Mouse (Mus musculus) erythroid progenitor cell, adult 5-6 weeks (primary cell): ENCODE measurements around the gene Aldh3a1. TPM values are rescaled to one million over a fixed set of nuclear protein-coding genes. Genes with fewer than 3 reads are reported as not detected.
A peak's percentile ranks its signal among the peaks of the same experiment; 100 is the strongest.
"Not testable (repeated sequence)": the region's sequence is repeated elsewhere in the genome, so short reads cannot be mapped to it uniquely, and the experiment has no call there.

Experiments used
- ATAC-seq: replicated peaks from 2 replicates; pipeline ENCODE4 v1.8.0; 2016; ENCODE audit warnings: moderate number of reproducible peaks, mild to moderate bottlenecking, moderate TSS enrichment, inconsistent platforms; ENCODE audit not compliant: poor library complexity, low FRiP score, severe bottlenecking
- total RNA-seq, 2 experiments: library from RNA; stranded (forward) in 1 of 2; stranded (reverse) in 1 of 2; fragments of 150-400 nt in 1 of 2; fragments of 186-747, 209-891 nt in 1 of 2; gene quantifications; 2 replicates each; pipeline versions ENCODE4 v1.2.3 to v1.2.4; 2015 to 2017; ENCODE audit warnings: low replicate concordance in 2 of 2

Gene Aldh3a1
- total RNA-seq (2015; ENCODE audit: low replicate concordance) (not detected in 2 replicates), total RNA-seq (2017; ENCODE audit: low replicate concordance) (not detected in 2 replicates)

DNA sequence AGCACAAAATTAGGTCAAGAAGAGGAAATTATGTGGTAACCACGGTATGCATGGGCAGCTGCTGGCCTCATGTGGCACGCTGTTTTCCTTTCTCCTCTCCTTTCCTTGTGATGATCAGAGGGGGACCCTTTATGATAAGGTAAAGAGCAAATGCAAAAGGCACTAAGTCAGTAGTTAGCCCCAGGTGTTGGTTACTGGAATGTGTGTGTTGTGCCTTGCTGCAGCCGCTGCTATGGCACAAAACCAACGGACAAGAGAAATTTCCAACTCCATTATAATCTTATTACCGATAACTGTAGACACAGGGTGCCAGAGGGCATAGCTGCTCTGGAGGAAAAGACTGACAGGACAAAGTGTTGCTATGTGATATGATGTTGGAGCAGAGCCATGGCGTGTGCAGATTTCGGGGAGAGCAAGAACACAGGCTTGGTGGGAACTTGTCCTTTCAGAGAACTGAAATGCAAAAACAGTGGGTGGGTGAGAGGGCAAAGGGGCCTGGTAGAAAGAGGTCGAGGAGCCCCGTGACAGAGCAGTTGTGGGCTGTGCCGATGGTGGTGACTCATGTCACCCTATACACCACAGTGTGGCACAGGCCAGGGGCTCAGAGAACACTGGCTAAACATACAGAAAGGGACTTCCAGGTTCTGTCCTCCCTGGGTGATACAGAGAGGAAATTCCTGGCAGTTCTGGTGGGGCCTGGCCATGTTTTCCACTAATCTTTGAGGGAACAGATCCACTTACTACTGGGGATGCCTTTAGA is at the start of gene Aldh3a1:
Gene Aldh3a1 (plus strand): TSS at position 51 of the 760 bp plus-strand sequence.
- no peak for ATAC-seq

DNA sequence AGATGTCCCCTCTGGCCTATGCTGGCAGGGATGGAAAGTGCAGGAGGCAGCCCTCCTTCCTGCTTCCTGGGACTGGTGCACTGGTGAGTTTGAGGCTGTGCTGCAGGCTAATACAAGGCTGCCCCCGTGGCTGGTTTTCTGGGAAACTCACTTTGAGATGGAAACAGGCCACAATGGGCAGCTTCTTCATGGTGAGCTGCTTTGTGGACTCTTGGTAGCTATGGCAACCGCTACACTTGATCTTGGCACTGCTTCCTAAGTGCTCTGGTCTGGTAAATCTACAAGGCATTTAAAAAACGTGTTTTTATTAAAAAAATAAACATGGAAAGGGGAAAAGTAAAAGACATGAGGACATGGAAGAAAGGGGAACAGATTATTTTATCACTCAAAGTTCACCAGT is 49.2 kb upstream of the Aldh3a1 start:
- ATAC-seq, result no peak

DNA sequence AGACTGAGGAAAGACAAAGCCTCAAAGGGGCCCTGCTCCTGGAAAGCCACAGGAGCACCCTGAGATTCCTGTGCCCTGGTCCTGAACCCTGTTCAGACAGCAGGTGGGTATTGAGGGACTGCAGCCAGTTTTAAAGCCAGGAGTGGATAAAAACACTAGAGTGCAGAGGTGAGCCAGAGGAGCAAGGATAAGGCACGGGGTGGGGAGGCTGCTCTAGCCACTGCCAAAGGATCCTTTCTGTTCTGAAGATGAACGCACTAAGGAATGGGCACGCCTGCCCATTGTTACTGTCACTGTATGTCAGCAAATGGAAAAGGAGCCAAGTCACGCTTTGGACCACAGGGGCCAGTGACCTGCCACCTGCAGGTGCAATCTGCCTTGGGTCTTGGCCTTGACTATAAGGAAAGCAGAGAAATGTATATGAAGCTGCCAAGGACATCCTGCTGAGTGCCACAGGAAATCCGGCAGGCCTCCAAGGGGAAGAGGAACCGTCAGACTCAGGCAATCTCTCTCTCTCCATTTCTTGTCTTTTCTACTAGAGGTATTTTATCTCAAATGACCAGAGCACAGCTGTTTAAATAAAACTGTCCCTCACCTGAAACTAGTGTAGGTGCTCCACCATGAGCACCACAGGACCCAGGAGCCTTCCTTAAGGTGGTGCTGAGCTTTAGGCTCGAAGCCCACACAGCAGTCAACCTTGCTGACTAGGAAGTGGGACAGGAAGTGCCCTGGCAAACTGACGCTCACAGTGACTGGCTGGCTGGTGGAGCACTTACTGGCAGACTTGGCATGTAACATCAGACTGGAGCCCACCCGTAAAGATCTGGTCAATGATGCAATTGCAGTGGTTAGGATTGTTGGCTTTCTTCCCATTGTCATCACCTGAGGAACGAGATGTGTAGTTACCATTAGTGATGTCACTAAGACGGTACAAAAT is 47.3 kb upstream of the Aldh3a1 start:
- ATAC-seq, result no peak

DNA sequence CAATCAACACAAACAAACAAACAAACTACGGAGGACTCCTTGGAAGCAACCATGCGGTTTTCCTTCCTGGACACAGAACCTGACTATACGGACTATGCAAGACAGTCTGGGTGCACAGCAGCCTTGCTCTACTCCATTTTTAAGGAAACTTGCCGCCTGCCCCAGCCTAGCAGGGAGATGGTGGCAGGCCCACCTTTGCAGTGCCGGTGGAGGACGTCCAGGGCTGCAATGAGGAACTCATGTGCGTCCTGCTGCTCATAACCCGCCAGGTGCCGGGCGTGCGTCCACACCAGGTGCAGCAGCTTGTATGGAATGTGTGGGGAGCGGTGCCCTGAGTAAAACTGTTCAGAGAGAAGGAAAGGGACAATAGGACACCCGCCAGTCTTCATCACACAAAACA is 46.2 kb upstream of the Aldh3a1 start:
- ATAC-seq, result no peak

DNA sequence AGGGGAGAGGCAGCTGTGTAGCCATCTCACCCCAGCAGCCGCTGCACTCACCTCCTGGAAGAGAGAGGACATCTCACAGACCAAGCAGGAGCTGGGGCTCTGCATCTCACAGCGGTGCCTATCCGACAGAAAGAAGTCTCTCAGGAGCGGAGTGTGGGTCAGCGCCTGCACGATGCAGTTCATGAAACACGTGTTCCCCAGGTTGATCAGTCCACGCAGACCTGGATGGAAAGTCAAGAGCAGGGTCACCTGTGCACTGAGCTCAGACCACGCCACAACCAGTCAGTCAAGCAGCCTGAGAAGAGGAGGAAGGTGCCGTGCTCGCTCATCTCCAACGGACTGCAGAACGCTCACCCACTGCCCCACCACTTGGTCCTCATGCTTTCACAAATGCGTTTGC is 44.6 kb upstream of the Aldh3a1 start:
- no peak for ATAC-seq

DNA sequence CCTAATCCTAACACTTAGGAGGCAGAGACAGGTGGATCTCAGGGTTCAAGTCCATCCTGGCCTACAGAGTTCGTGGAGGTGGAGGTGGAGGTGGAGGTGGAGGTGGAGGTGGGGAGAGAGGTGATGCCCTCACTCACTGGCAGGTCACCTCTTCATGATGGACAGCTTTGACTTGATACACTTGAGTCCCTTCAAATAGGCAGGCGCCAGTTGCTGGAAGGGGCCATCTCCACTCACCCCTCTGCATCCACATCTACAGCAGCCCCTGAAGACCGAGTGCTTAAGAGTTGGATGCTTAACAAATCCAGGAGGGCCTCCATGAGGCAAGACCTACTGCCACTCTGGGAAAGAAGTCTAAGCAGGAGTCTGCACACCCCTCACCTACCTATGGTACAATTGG is 44.0 kb upstream of the Aldh3a1 start:
- no peak for ATAC-seq

DNA sequence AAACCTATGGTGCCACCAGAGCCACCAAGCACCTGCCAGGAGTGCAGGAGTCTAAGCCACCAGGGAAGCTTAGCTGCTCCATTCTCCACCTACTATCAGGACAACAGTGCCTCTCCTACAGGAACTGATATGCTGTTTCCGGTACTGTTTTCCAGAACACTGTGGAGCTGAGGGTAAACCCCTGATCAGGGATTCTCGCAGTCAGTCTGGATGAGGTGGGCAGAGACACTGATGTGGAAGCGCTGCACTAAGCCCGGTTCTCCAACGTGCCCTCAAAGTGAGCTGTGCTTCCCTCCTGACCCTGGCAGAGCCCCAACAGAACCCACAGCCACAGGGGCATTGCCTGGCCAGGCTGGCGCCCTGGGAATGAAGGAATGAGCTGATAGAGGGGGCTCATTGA is 43.0 kb upstream of the Aldh3a1 start:
- no peak for ATAC-seq

DNA sequence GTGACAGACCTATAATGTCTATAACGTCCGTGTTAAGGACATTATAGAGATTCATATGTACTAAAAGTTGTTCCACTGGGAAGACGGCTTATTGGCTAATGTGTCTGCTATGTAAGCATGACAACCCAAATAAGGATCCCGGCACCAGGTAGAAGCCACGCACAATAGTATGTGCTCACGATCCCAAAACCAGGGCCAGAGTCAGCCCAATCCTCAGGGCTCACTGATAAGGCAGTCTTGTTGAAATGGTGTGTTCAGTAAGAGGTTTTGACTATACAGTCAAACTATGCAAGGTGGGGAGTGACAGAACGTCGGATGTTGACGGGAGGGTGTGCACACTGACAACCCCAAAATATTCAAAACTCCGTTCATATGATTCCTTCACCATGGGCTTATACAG is 42.5 kb upstream of the Aldh3a1 start:
- no peak for ATAC-seq

DNA sequence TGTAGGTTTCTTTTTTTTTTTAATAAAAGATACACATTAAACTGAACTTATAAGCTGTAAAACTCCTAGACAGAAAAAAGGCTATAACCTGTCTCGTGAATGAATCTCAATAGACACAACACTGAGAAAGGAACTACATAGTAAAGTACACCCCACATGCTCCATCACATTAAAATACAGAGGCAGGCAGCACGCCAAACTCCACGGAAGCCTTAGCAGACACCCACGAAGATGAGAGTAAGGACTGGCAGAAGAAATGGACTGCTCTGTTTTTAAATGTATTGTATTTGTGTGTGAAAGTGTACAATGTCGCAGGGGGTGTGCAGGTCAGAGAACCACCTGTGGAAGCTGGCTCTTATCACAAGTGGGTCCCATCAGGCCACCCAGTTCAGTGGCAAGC is 37.2 kb upstream of the Aldh3a1 start:
- ATAC-seq, result no peak

DNA sequence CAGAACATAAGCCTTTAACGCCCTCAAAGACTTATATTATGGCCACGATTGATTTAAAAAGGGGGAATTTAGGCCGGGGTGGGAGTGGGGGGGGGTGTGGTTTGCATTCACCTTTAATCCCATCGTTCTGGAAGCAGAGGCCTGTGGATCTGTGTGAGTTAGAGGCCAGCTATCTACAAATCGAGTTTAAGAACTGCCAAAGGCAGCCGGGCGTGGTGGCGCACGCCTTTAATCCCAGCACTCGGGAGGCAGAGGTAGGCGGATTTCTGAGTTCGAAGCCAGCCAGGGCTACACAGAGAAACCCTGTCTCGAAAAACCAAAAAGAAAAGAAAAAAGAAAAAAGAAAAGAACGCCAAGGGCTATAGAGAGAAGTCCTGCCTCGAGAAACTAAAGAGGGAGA is 33.9 kb upstream of the Aldh3a1 start:
- not testable (repeated sequence) for ATAC-seq

DNA sequence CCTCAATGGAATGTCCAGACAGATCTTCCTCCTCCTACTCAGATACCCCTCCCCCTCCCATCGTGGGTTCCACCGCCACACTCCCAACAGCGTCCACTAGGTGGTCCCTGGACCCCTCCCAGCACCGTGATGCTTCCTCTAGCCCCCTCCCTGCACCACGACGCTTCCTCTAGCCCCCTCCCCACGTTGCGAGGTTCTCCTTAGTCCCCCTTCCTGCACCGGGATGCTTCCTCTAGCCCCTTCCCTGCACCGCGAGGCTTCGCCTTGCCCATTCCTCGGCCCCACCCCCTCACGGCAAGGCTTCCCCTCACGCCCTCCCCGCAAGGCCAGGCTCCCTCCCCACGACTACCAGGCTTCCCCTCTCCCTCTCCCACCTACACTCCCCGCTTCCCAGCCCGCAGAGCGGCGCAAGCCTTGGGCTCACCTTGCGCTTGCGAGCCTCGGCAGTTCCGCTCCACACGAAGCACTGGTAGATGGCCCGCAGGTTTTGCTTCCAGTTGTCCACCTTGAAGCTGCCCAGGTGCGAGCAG is 33.0 kb upstream of the Aldh3a1 start:
- peak; percentile 9; the same call in 1 of the 2 replicates for ATAC-seq

DNA sequence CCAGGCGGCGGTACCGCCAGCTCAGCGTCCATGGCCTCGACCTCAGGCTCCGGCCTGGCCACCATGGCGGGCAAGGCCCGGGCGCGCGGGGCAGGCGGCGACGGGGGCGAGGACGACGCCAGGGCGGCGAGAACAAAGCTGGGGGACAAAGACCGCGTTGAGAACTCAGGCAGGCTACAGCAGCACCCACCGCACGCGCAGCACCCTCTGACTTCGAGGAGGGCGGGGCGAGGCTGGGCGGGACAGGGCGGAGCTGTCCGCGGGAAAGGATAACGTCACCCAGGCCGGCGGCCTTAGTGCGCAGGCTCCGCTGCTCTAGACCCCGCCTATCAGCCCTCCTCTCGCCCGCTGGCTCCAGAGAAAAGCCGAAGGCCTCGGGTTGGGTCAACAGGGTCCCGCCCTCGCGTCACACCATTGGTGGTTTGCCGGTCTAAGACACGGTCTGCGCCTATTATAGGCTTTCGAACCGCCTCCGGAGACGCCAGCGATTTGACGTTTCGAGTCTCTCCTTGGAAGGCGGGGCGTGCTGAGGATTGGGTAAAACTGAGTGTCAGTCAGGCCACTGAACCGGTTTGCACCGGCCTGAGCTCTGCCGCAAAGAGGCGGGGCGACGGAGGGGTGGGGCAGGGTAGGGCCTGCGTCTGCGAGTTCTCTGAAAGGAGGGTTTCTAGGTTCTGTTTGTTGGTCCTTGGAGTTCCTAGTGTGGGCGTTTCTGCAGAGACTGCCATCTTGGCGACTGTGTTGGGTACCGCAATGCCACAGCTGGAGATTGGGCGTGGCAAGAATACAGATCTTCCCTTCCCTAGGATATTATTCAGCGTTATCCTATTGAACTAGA is 32.3 kb upstream of the Aldh3a1 start, which contains the start of gene Usp22:
Gene Usp22 (minus strand): TSS at position 235 of the 838 bp plus-strand sequence.
- peak; percentile 96 for ATAC-seq

DNA sequence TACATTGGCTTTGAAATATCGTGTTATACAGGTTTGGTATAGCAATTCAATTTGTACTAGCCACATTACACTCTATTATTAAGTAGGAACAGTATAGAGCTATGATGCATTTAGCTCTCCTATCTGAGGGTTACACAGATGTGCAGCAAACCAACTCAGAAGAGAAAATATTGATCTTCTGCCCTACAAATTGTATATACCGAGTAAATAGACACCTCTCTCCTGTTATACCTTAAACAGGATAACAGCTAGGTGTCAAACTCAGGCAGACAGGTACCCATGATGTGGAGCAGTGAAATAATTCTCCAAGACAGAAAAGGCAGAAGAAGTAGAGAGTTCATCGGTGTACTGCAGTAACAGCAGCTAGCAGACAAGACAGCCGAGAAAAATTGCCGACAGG is 31.6 kb upstream of the Aldh3a1 start:
- no peak for ATAC-seq

DNA sequence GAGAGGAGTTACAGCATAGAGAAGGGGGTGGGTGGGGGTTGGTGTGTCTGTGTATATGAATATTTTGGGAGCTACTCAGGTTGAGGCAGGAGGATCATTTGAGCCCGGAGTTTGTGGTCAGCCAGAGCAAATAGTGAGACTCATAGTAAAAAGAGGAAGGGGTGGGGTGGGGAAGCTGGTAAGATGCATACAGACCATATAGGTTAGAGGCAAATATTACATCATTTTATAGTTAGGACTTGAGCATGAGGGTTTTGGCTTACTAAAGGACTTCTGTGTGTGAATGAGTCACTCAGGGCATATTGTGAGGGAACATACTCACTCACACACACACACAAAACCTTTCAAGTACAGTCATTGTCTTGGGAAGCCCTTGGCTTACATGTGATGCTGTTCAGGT is 31.0 kb upstream of the Aldh3a1 start:
- no peak for ATAC-seq

DNA sequence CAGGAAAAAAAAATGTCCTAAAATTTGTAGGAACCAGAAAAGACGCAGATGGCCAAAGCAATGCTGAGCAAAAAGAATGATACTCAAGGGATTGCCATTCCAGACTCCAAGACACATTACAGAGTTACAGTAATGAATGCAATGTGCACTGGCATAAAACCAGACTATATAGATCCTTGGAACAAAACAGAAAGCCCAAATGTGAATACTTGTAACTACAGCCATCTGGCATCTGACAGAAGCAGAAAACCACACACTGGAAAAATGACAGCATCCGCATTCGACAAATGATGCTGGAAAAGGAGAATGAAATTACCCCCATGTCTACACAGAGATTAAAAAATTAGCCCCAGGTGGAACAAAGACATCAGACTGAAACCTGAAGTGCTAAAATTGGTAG is 27.0 kb upstream of the Aldh3a1 start:
- ATAC-seq, result no peak

DNA sequence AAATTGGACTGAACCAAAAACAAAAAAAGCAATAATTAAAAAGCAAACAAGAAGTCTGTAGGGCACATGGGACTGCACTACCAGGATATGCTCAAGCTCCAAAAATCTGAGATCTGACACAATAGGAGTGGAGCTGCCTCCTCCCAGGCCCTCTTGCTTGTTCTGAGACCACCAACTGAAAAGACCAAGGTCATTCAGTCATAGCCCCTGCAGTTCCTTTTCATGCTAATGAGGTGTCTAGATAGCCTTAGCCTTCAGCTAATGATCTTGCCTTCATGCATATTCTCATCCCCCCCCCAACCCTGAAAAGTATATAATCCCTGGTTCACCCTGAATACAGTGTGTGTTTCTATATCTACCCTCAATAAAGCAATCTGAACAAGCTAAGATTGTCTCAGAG is 25.7 kb upstream of the Aldh3a1 start:
- no peak for ATAC-seq

DNA sequence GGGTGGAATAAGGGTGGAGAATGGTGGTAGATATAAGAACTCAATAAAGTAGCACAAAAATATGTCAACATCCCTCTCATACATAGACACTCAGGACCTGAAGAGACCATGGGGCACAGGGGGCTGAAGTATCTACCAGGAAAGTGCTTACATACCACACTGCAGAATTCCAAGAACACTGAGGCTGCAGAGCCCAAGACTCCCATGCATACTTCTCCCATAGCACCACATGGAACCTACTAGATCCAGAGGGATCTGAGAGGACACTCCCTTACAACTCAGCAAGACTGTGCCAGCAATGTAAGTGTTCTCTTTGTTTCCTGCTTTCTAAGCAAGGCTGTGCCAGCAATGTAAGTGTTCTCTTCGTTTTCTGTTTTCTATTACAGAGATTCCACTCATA is 23.5 kb upstream of the Aldh3a1 start:
- ATAC-seq, result no peak

DNA sequence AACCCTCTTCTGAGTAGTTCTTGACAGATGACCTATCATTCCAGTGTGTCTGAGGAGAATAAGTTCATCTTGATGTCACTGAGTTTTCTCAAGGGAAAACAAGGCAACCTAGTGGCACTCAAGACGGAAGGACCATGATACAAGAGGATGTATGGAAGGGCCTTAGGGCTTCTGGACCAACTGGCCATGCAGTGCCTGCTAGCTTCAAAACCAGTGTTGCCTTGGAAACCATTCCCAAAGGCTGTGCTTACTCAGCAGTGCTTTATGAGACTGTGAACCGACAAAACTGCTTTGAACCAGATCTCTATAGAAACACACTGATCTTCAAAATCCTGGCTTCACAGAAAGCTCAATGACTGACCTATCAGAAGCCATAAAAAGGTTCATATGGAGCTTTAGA is 16.6 kb upstream of the Aldh3a1 start:
- ATAC-seq, result no peak

DNA sequence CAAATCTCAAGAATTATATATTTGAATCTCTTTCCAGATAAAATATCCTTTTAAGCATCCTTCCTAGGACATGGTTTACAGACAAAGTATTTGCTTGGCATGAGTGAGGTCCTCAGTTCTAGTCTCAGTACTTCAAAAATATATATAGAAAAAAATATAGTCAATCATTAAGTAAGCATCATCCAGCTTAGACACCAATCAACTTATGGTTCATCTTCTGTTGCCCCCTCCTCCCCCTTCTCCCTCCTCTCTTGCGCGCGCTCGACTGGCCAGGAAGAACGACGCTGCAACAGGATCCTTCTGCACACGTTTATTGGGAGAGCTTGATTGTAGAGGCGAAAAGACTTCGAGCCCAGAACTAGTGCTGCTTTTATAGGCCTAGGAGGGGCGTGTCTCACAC is 15.2 kb upstream of the Aldh3a1 start:
- ATAC-seq, result not testable (repeated sequence)

DNA sequence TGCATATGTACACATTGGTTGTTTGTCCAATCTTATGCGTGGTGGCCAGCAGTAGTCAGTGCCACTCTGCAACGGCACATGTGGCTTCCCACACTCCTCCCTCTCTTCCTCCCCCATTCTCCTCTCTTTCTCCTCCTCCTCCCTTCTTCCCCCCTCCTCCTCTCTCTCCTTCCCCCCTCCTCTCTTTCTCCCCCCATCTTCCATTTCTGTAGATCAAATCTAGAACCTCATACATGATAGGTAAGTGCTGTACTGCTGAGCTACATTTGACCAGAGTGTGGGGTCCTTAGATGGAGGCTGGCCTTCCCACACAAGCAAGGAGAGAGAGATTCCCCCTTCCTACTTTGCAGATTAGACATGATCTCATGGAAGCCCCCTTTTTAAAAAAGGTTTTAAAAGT is 14.6 kb upstream of the Aldh3a1 start:
- ATAC-seq, result no peak
